8 mouse cellular contexts compared by ENCODE assay signal in the genomic region with DNA sequence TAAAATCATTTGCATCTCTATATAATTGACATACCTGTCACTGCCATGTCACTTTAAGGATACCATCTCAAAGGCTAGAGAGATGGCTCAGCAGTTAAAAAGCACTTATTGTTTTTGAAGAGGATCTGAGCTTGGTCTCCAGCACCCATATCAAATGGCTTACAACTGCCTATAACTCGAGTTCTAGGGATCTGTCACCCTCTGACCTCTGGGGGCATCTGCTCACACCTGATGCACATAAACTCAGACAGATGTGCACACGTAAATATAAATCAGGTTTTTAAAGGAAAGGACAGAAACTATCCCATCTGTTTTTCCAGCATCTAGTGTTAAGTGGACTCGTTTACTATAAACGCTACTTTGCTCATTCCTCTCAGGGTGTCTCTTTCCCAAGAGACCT. TPM values are rescaled to one million over a fixed set of nuclear protein-coding genes. Genes with fewer than 3 reads are reported as not detected.
A peak's percentile ranks its signal among the peaks of the same experiment; 100 is the strongest.
DNase-seq lines count a peak whose midpoint lies in the region; ATAC-seq and TF ChIP-seq lines count a peak whose summit lies in the region.

No protein-coding gene starts in this region.

- no peaks in the 10 kb centered on the region for H3K9me3 ChIP-seq in kidney, embryonic 15.5 days (replicated peaks)
- H3K9me3 ChIP-seq in MEL (replicated peaks; ENCODE audit: insufficient read depth, low read length), result no peaks in the 10 kb centered on the region
- no peaks in the 10 kb centered on the region for H3K9me3 ChIP-seq in hindbrain, embryonic 10.5 days
- 0 out of 2 replicates have a peak, but pooled peaks cover 6% of the 10 kb centered on the region for H3K9me3 ChIP-seq in midbrain, embryonic 12.5 days

- no peak for DNase-seq in kidney, postnatal 36 days
- peak; percentile 74 for DNase-seq in MEL (ENCODE audit: low read depth, low spot score)
- no peak for DNase-seq in hindbrain, embryonic 10.5 days (ENCODE audit: low spot score)
- no peak for DNase-seq in adrenal gland, adult 18-20 months (ENCODE audit: low spot score in 2 of 2)
- no peak for DNase-seq in layer of hippocampus, postnatal 25 days (ENCODE audit: extremely low spot score in 1 of 2, low spot score in 1 of 2)
- DNase-seq in right cerebral cortex, postnatal 36 days (ENCODE audit: low spot score in 2 of 2), result no peak

- H3K9ac ChIP-seq in kidney, embryonic 15.5 days, result peak overlapping the region; percentile 93
- peak overlapping the region; percentile 77 for H3K9ac ChIP-seq in MEL (ENCODE audit: control insufficient read depth, low read depth, low read length, poor library complexity, severe bottlenecking)
- peak overlapping the region; percentile 85 for H3K9ac ChIP-seq in midbrain, embryonic 12.5 days (replicated peaks)

- no peak for TF ChIP-seq POLR2A in MEL (IDR thresholded peaks at IDR 0.05; ENCODE audit: control insufficient read depth in 1 of 2, insufficient read depth in 1 of 2, low read depth in 1 of 2, low read length in 2 of 2, poor library complexity in 1 of 2)

- peaks cover 3% of the 10 kb centered on the region for H3K27me3 ChIP-seq in kidney, embryonic 15.5 days
- no peaks in the 10 kb centered on the region for H3K27me3 ChIP-seq in MEL (ENCODE audit: control insufficient read depth in 1 of 2, insufficient read depth in 2 of 2, low read length in 2 of 2)
- no peaks in the 10 kb centered on the region for H3K27me3 ChIP-seq in hindbrain, embryonic 10.5 days (ENCODE audit: insufficient read depth, poor library complexity, severe bottlenecking)
- H3K27me3 ChIP-seq in midbrain, embryonic 12.5 days, result peaks cover 3% of the 10 kb centered on the region; the same call in 1 of the 2 replicates

- WGBS in kidney, embryonic 15.5 days, result 7% methylated on average over 4 of the region's 4 CpGs
- 17% methylated on average over 4 of the region's 4 CpGs for WGBS in hindbrain, embryonic 10.5 days
- WGBS in midbrain, embryonic 12.5 days, result 19% methylated on average over 4 of the region's 4 CpGs

- H3K4me2 ChIP-seq in kidney, embryonic 15.5 days, result peak overlapping the region; percentile 88
- peak overlapping the region; percentile 97 for H3K4me2 ChIP-seq in midbrain, embryonic 12.5 days (replicated peaks)

- TF ChIP-seq RAD21 in MEL (IDR thresholded peaks at IDR 0.05; ENCODE audit: low read depth, low read length), result no peak

- H3K79me2 ChIP-seq in MEL (ENCODE audit: control insufficient read depth, insufficient read depth, low read length, poor library complexity), result peaks cover 23% of the 10 kb centered on the region

- peaks cover 3% of the 10 kb centered on the region for H3K36me3 ChIP-seq in kidney, embryonic 15.5 days
- peaks cover 3 to 24% of the 10 kb centered on the region in 2 experiments; a peak in 2 of 4 replicates for H3K36me3 ChIP-seq in MEL (ENCODE audit: control insufficient read depth in 1 of 2, insufficient read depth in 2 of 2, low read length in 2 of 2)
- H3K36me3 ChIP-seq in hindbrain, embryonic 10.5 days, result peaks cover 13% of the 10 kb centered on the region
- H3K36me3 ChIP-seq in midbrain, embryonic 12.5 days, result no peaks in the 10 kb centered on the region

- TF ChIP-seq EP300 in MEL (IDR thresholded peaks at IDR 0.05; ENCODE audit: low read depth in 1 of 2, low read length in 2 of 2), result no peak

- H3K4me3 ChIP-seq in kidney, embryonic 15.5 days (replicated peaks), result peak overlapping the region; percentile 76
- peak overlapping the region; percentile 75 to 89 for H3K4me3 ChIP-seq in MEL (ENCODE audit: control insufficient read depth in 1 of 2, insufficient read depth in 1 of 2, low read depth in 2 of 2, low read length in 2 of 2)
- H3K4me3 ChIP-seq in hindbrain, embryonic 10.5 days, result peak overlapping the region; percentile 80
- peak overlapping the region; percentile 97 for H3K4me3 ChIP-seq in midbrain, embryonic 12.5 days

- peaks cover 22% of the 10 kb centered on the region for H3K4me1 ChIP-seq in kidney, embryonic 15.5 days
- H3K4me1 ChIP-seq in MEL (ENCODE audit: control insufficient read depth in 1 of 2, insufficient read depth in 2 of 2, low read length in 2 of 2), result peaks cover 5 to 15% of the 10 kb centered on the region in 2 experiments
- peaks cover 26% of the 10 kb centered on the region for H3K4me1 ChIP-seq in hindbrain, embryonic 10.5 days (replicated peaks)
- H3K4me1 ChIP-seq in midbrain, embryonic 12.5 days, result peaks cover 22% of the 10 kb centered on the region

- H3K27ac ChIP-seq in kidney, embryonic 15.5 days, result peak overlapping the region; percentile 96
- peak overlapping the region; percentile 88 for H3K27ac ChIP-seq in MEL (ENCODE audit: control insufficient read depth, low read depth, low read length)
- peak overlapping the region; percentile 91 for H3K27ac ChIP-seq in hindbrain, embryonic 10.5 days
- H3K27ac ChIP-seq in midbrain, embryonic 12.5 days (replicated peaks), result peak overlapping the region; percentile 88

- ATAC-seq in kidney, embryonic 15.5 days (replicated peaks; ENCODE audit: low FRiP score), result no peak
- ATAC-seq in midbrain, embryonic 12.5 days (ENCODE audit: low FRiP score, low read depth), result no peak

- TF ChIP-seq CTCF in MEL (IDR thresholded peaks at IDR 0.05 in 2 of 3, conservative IDR thresholded peaks at IDR 0.05 in 1 of 3; ENCODE audit: control insufficient read depth in 1 of 3, insufficient read depth in 1 of 3, low read depth in 2 of 3, low read length in 3 of 3, poor library complexity in 1 of 3, severe bottlenecking in 1 of 3), result peak in 2 of 3 experiments; percentile 11 to 22; a peak in 3 of 6 replicates

TF ChIP-seq in MEL, 35 proteins besides CTCF, POLR2A, EP300 and RAD21:
- TF ChIP-seq MAX (IDR thresholded peaks at IDR 0.05; ENCODE audit: low read length) (0 out of 2 replicates have a peak, but pooled peaks have one; percentile 1), SMC3 (IDR thresholded peaks at IDR 0.05; ENCODE audit: low read depth, low read length) (0 out of 2 replicates have a peak, but pooled peaks have one; percentile 1), ETS1 (IDR thresholded peaks at IDR 0.05; ENCODE audit: low read depth, low read length) (0 out of 2 replicates have a peak, but pooled peaks have one; percentile 18), GATA1 (IDR thresholded peaks at IDR 0.05; ENCODE audit: low read depth, low read length) (no peak)

RNA-seq across cellular contexts. Expression of gene Cct6b, which starts 0.9 kb away (rescaled TPM):
- polyA plus RNA-seq in kidney, embryonic 15.5 days (2015; fragmentation: Nextera tagmentation; extraction: Ambion mirVana), result 0.39 and 0.44 TPM in 2 replicates
- 0.31 and 0.33 TPM in 2 replicates for total RNA-seq in MEL (2012; rRNA removed)
- polyA plus RNA-seq in MEL (2012; ENCODE audit: insufficient read depth in 1 of 2, insufficient read length in 2 of 2, low read depth in 1 of 2, low replicate concordance in 2 of 2, missing spikeins in 1 of 2), result under 1 TPM in 1 of 2 experiments, not detected in 1; 0.21 TPM
- polyA plus RNA-seq in hindbrain, embryonic 10.5 days (2016; fragmentation: Nextera tagmentation; extraction: Ambion mirVana), result 0.37 and 0.41 TPM in 2 replicates
- polyA plus RNA-seq in midbrain, embryonic 12.5 days (2016; fragmentation: Nextera tagmentation; extraction: Ambion mirVana), result 0.42 and 0.50 TPM in 2 replicates
- total RNA-seq in adrenal gland, adult 18-20 months (2021), result under 1 TPM; 0.54 to 0.70 TPM
- under 1 TPM; 0.20 to 0.63 TPM for total RNA-seq in layer of hippocampus, postnatal 25 days (2021)

RNA-seq across cellular contexts. Expression of gene Zfp830, which starts 0.9 kb away (rescaled TPM):
- 42.0 and 44.6 TPM in 2 replicates for polyA plus RNA-seq in kidney, embryonic 15.5 days (2015; fragmentation: Nextera tagmentation; extraction: Ambion mirVana)
- total RNA-seq in MEL (2012; rRNA removed), result 40.7 and 51.4 TPM in 2 replicates
- polyA plus RNA-seq in MEL (2012; ENCODE audit: insufficient read depth in 1 of 2, insufficient read length in 2 of 2, low read depth in 1 of 2, low replicate concordance in 2 of 2, missing spikeins in 1 of 2), result 10 to 100 TPM in 1 of 2 experiments, not detected in 1; 43.4 TPM
- 31.6 and 35.8 TPM in 2 replicates for polyA plus RNA-seq in hindbrain, embryonic 10.5 days (2016; fragmentation: Nextera tagmentation; extraction: Ambion mirVana)
- polyA plus RNA-seq in midbrain, embryonic 12.5 days (2016; fragmentation: Nextera tagmentation; extraction: Ambion mirVana), result 34.8 and 36.0 TPM in 2 replicates
- 10 to 100 TPM; 18.8 to 21.1 TPM for total RNA-seq in adrenal gland, adult 18-20 months (2021)
- 10 to 100 TPM; 15.0 to 17.5 TPM for total RNA-seq in layer of hippocampus, postnatal 25 days (2021)

RNA-seq across cellular contexts. Expression of gene Lig3, which starts 17.6 kb away (rescaled TPM):
- 33.3 and 34.6 TPM in 2 replicates for polyA plus RNA-seq in kidney, embryonic 15.5 days (2015; fragmentation: Nextera tagmentation; extraction: Ambion mirVana)
- total RNA-seq in MEL (2012; rRNA removed), result 48.5 and 54.0 TPM in 2 replicates
- 10 to 100 TPM in 1 of 2 experiments, not detected in 1; 89.2 TPM for polyA plus RNA-seq in MEL (2012; ENCODE audit: insufficient read depth in 1 of 2, insufficient read length in 2 of 2, low read depth in 1 of 2, low replicate concordance in 2 of 2, missing spikeins in 1 of 2)
- polyA plus RNA-seq in hindbrain, embryonic 10.5 days (2016; fragmentation: Nextera tagmentation; extraction: Ambion mirVana), result 43.2 and 44.1 TPM in 2 replicates
- 46.1 and 52.8 TPM in 2 replicates for polyA plus RNA-seq in midbrain, embryonic 12.5 days (2016; fragmentation: Nextera tagmentation; extraction: Ambion mirVana)
- 10 to 100 TPM; 18.2 to 21.5 TPM for total RNA-seq in adrenal gland, adult 18-20 months (2021)
- 10 to 100 TPM; 22.3 to 26.1 TPM for total RNA-seq in layer of hippocampus, postnatal 25 days (2021)
